Mouse (Mus musculus) lung, postnatal 10 days (tissue): ENCODE measurements around the gene Tifa.

Experiments used
- DNase-seq: peaks from one replicate; pipeline ENCODE4 v3.0.0; 2021

The Tifa gene

GRCm38 (mm10) chr3:127827123-127827522, 37.5 kb downstream of the Tifa start:
- peak; percentile 56 for DNase-seq

GRCm38 (mm10) chr3:127830183-127830582, 40.6 kb downstream of the Tifa start:
- DNase-seq: no peak

DNA sequence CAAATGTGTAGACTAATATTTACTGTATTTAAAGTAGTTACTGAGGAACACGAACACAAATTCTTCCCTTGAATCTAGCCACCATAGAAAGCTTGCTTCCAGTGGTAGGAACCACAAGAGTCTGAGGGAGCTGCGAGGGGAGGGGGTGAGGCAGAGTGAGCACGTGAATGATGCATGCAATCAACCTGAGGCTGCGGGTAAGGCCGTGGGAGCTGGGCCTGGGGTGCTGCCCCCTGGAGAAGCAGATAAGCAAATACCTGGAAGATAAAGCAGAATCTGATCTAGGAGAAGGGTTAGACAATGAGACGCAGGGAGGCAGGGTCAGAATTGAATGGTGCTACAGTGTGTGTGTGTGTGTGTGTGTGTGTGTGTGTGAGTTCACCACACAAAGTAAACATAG, 41.5 kb downstream of the Tifa start:
- DNase-seq: no peak

DNA sequence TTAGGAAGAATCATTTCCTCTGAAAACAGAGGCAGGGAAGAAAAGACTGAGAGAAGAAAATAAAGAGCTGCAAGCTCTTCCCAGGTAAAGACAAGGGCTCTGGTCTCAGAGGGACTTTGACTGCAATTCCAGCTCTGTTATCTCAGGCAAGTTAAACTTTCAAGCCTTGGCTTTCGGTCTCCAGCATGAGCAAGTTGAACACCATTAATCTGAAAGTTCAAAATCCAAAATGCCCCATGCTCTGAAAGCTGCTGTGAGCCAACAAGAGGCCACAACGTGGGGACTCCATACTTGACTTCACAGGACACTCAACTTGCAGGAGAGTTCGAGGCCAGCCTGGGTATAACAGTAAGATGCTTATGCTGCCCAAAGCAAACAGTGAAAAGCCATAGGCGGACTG, 44.4 kb downstream of the Tifa start:
- DNase-seq: no peak

DNA sequence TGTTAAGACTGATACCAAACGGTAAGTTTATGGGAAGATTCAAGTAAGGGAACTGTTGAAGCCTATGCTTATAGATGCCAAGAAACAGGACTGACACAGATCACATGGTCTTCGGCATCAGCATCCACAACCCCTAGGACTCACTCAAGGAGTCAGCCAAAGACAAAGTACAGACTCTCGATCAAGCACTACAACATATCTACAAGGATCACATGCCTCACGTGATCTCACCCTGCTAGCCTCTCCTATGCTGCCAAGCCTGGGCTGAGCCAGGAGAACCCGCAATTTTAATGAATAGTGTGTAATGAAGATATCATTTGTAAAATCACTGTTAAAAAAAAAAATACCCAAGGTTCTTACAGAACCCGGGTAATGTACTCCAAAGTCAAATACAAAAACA, 46.0 kb downstream of the Tifa start:
- no peak for DNase-seq

DNA sequence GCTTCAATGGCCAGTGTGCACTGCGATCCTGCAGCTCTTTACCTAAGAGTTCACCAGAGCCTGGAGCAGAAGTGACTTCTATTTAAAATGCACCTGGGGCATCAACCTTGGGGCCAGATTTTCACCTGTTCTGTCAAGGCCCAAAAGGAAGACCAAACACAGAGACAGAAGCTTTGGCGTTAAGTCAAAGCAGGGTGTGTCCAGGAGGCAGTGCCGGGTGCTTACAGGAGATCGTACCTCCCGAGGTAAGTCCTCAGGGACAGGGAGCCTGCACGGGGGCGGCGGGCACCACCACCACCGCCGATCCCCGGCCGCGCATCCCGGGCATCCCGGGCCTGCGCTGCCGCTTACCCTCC, 47.2 kb downstream of the Tifa start:
- no peak for DNase-seq

DNA sequence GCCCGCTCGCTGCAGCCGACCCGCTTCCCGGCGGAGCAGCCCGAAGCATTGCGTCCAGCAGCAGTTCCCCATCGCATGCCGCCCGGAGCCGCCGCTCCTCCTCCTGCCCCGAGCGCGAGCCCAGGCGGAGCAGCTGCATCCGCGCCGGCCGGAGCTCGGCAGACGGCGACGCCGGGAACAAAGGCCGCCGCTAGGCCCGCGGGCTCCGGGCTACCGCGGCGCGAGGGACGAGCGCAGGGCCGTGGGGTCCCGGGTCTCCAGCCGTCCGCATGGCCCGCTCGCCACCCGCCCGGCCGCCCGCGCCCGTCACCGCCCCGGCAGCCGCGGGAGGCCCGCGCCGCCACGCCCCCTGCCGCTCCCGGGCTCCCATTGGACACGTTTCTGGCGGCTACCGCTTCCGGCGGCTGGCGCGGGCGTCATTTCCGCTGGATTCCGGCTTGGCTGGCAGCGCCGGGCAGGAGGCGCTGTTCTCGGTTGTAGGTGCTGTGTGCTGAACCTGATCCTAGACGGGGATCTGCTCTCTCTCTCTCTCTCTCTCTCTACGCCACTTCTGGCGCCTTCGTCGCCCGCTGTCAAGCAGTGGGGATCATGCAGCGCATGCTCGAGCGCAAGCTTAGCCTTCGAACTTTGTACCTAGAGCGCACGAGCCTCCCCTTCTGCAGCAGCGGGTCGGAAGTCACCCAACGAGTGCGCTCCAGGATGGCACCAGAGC, 47.7 kb downstream of the Tifa start, which contains the start of gene Ap1ar:
Gene Ap1ar (minus strand): TSS at position 370 of the 712 bp plus-strand sequence.
- peak; percentile 97 for DNase-seq

DNA sequence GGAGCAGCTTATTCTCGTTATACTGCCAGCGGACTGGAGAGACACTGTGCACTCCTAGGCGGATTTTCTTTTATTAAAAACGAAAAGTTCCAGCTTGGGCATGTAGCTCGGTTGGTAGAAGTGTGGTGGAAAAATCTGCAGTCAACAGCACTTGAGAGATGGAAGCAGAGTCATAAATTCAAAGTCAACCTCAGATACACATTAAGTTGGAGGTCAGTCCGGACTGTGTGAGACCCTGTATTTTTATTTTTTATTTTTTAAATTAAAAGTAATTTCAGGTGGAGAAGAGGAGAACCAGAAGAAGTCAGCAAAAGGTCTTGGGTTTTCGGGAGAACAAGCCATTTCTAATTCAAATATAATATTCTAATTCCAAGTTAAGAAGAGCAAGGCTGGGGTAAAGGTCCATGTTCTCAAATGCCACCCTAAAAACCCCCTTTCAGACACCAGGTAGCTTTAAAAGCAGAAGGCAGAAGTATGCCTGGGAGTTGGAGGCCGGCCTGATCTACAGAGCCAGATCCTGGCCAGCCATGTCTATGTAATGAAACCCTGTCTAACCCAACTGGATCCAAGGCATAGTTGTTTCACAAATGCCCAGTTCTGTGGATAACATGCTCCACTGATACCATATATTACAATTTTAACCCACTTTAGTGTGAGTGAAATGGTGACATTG, 48.5 kb downstream of the Tifa start:
- no peak for DNase-seq

DNA sequence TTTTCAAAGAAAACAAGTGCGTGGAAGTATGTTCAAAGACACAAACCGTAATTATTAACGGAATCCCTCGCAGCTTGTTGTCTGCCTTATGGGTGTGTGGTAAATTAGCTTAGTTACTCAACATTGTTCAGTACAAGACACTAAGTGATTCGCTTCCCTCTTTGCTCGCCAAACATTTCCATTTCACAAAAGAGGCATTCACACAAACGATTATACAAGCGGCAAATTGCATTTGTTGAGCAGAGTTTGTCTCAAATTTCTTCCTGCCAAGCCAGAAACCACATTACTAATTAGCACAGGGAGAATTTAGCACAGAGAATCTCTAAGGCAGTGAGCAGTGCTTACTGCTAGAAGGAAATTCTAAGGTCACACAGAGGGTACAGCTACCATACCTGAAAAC, 52.3 kb downstream of the Tifa start:
- no peak for DNase-seq

GRCm38 (mm10) chr3:127843324-127843940, 53.8 kb downstream of the Tifa start:
- DNase-seq: peak; percentile 21

- DNase-seq: no peak
Observed at GRCm38 (mm10) chr3:127843941-127844327, 54.3 kb downstream of the Tifa start.

- DNase-seq: peak; percentile 27
Observed at GRCm38 (mm10) chr3:127848088-127848808, 58.6 kb downstream of the Tifa start.

GRCm38 (mm10) chr3:127849922-127850321, 60.3 kb downstream of the Tifa start:
- DNase-seq: no peak

- DNase-seq: no peak
Observed at GRCm38 (mm10) chr3:127850776-127851646, 61.4 kb downstream of the Tifa start.

DNA sequence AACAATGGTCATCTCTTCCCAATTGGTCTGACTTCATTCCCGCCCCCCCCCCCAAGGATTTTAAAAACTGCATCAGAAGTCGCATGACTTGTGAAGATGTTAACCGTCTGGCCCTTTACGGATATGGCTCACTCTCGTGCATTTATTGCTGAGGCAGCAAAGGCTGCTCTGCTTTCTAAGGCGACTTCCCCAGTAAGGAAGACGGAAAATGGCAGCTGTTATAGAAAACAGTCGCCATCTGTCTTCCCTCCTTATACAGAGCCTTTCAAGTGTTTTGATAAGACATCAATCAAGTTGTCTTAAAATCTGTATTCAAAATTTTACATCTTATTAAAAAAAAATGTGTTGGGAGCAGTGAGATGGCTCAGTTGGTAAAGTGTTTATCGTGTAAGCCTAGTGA, 63.1 kb downstream of the Tifa start:
- DNase-seq: no peak

GRCm38 (mm10) chr3:127853431-127854206, 64.0 kb downstream of the Tifa start:
- peak; percentile 90 for DNase-seq

- DNase-seq: no peak
Observed at GRCm38 (mm10) chr3:127861340-127861739, 71.7 kb downstream of the Tifa start.

- no peak for DNase-seq
Observed at GRCm38 (mm10) chr3:127862479-127862878, 72.9 kb downstream of the Tifa start.

DNA sequence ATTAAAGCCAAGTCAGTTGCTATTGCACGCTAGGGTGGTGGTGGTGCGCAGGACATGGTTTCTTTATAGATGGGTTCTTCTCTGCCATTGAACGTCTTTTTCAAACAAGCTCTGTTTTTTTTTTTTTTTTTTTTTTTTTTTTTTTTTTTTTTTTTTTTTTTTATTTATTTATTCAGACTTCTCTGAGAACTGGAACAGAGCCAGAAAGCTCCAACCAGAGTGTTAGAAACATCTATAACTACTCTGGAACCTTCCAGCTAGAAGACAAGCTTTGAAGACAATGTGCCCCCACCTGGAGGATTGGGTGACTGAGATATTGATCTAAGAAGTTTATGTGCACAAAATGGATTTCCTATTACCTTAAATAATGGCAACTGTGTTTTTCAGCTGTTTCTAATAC, 74.0 kb downstream of the Tifa start:
- no peak for DNase-seq

GRCm38 (mm10) chr3:127864242-127864641, 74.6 kb downstream of the Tifa start:
- no peak for DNase-seq

DNA sequence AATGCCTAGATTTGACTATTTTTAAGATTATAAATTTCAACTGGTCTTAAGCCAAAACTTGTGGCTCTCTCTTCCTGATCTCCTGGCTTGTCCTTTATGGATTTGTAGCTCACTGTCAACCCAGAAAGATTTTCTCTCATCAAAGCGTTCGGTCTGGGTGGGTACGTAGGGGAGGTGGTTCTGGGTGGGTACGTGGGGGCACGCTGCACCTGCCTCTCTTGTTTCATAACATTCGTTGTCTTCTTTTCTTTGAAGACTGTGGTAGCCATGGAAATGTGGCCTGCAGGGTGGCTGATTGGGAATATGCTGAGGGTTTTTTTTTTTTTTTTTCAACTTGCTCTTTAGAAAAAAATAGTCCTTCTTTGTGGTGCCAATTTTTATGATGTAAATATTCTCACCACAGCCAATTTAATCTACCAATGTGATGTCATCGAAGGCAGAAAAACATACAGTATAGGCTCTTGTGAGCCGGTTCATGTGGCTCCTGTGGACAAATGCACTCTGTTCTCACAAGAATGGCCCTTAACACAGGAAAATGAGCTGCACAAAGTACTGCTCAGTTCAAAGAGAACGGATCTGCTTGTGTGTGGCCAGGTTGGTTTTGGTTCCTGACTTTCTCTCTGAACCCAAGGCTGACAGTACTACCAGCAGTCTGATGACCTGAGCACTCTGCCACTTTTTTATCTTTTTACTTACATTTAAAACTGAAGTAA, 78.6 kb downstream of the Tifa start:
- DNase-seq: no peak
